Mouse (Mus musculus): Measurements from ENCODE around the gene Rab7b. TPM values are rescaled to one million over a fixed set of nuclear protein-coding genes. Genes with fewer than 3 reads are reported as not detected.

The Rab7b gene
- total RNA-seq, 2 experiments from 2014 or later, result 4.3 to 6.1 TPM

- no peak for DNase-seq (ENCODE audit: low spot score in 2 of 2)
Observed at GRCm38 (mm10) chr1:131736494-131736893, 48.0 kb downstream of the Rab7b start.

GRCm38 (mm10) chr1:131737269-131737668, 48.8 kb downstream of the Rab7b start:
- DNase-seq (ENCODE audit: low spot score in 2 of 2), result peak; percentile 88 to 91

- no peak for DNase-seq (ENCODE audit: low spot score in 2 of 2)
Observed at GRCm38 (mm10) chr1:131738760-131739159, 50.3 kb downstream of the Rab7b start.

- DNase-seq (ENCODE audit: low spot score in 2 of 2), result no peak
Observed at GRCm38 (mm10) chr1:131739481-131740160, 51.1 kb downstream of the Rab7b start.

- no peak for DNase-seq (ENCODE audit: low spot score in 2 of 2)
Observed at GRCm38 (mm10) chr1:131743868-131744464, 55.5 kb downstream of the Rab7b start, which contains the start of gene Slc26a9. Gene Slc26a9, plus strand, starts transcription at chr1:131744022.

GRCm38 (mm10) chr1:131745391-131745790, 56.9 kb downstream of the Rab7b start:
- no peak for DNase-seq (ENCODE audit: low spot score in 2 of 2)

- no peak for DNase-seq (ENCODE audit: low spot score in 2 of 2)
Observed at GRCm38 (mm10) chr1:131747761-131748160, 59.3 kb downstream of the Rab7b start.

GRCm38 (mm10) chr1:131748636-131749035, 60.1 kb downstream of the Rab7b start:
- DNase-seq (ENCODE audit: low spot score in 2 of 2), result no peak

- no peak for DNase-seq (ENCODE audit: low spot score in 2 of 2)
Observed at GRCm38 (mm10) chr1:131749706-131750545, 61.4 kb downstream of the Rab7b start.

GRCm38 (mm10) chr1:131751181-131751890, 62.8 kb downstream of the Rab7b start:
- DNase-seq (ENCODE audit: low spot score in 2 of 2), result no peak

- DNase-seq (ENCODE audit: low spot score in 2 of 2), result no peak
Observed at GRCm38 (mm10) chr1:131751891-131752311, 63.4 kb downstream of the Rab7b start.

GRCm38 (mm10) chr1:131754212-131754829, 65.8 kb downstream of the Rab7b start:
- no peak for DNase-seq (ENCODE audit: low spot score in 2 of 2)

GRCm38 (mm10) chr1:131754916-131755315, 66.4 kb downstream of the Rab7b start:
- DNase-seq (ENCODE audit: low spot score in 2 of 2), result peak; percentile 58 to 65

- DNase-seq (ENCODE audit: low spot score in 2 of 2), result no peak
Observed at GRCm38 (mm10) chr1:131757211-131757610, 68.7 kb downstream of the Rab7b start.

- no peak for DNase-seq (ENCODE audit: low spot score in 2 of 2)
Observed at GRCm38 (mm10) chr1:131758796-131759195, 70.3 kb downstream of the Rab7b start.

GRCm38 (mm10) chr1:131759667-131760427, 71.4 kb downstream of the Rab7b start:
- DNase-seq (ENCODE audit: low spot score in 2 of 2), result no peak

GRCm38 (mm10) chr1:131760428-131760820, 71.9 kb downstream of the Rab7b start:
- no peak for DNase-seq (ENCODE audit: low spot score in 2 of 2)

GRCm38 (mm10) chr1:131761079-131761831, 72.8 kb downstream of the Rab7b start:
- no peak for DNase-seq (ENCODE audit: low spot score in 2 of 2)

GRCm38 (mm10) chr1:131763683-131764082, 75.2 kb downstream of the Rab7b start:
- DNase-seq (ENCODE audit: low spot score in 2 of 2), result no peak

Data from adrenal gland, adult 18-20 months (tissue).